Mouse (Mus musculus) T-cell, adult 2 months (primary cell): ENCODE results near the gene BC107364.
"Not testable (repeated sequence)": the region's sequence is repeated elsewhere in the genome, so short reads cannot be mapped to it uniquely, and the experiment has no call there.

Experiments used
- DNase-seq: peaks from one replicate; pipeline ENCODE4 v3.0.0; 2022; ENCODE audit warnings: low spot score

BC107364 gene

GRCm38 (mm10) chr3:96451181-96451737, 847 bp downstream of the BC107364 start:
- not testable (repeated sequence) for DNase-seq

- not testable (repeated sequence) for DNase-seq
These were observed 1.6 kb downstream of the BC107364 start for GRCm38 (mm10) chr3:96450586-96450896.

- not testable (repeated sequence) for DNase-seq
These were observed 2.1 kb downstream of the BC107364 start for GRCm38 (mm10) chr3:96449762-96450585.

- DNase-seq: no peak
These were observed 6.7 kb downstream of the BC107364 start for GRCm38 (mm10) chr3:96445436-96445835.

- peak; percentile 51 for DNase-seq
These were observed 11.5 kb downstream of the BC107364 start for GRCm38 (mm10) chr3:96440578-96440977.

- peak; percentile 52 for DNase-seq
These were observed 16.5 kb downstream of the BC107364 start for GRCm38 (mm10) chr3:96435557-96436091.

GRCm38 (mm10) chr3:96432207-96432606, 19.9 kb downstream of the BC107364 start:
- no peak for DNase-seq

- DNase-seq: no peak
These were observed 22.3 kb downstream of the BC107364 start for GRCm38 (mm10) chr3:96429819-96430132.

GRCm38 (mm10) chr3:96428941-96429818, 22.9 kb downstream of the BC107364 start:
- no peak for DNase-seq

- DNase-seq: no peak
These were observed 24.2 kb downstream of the BC107364 start for GRCm38 (mm10) chr3:96427761-96428462.

GRCm38 (mm10) chr3:96427311-96427710, 24.8 kb downstream of the BC107364 start:
- peak; percentile 22 for DNase-seq

- DNase-seq: no peak
These were observed 25.8 kb downstream of the BC107364 start for GRCm38 (mm10) chr3:96426268-96426667.

GRCm38 (mm10) chr3:96424447-96424846, 27.7 kb downstream of the BC107364 start:
- DNase-seq: not testable (repeated sequence)

- no peak for DNase-seq
These were observed 28.2 kb downstream of the BC107364 start for GRCm38 (mm10) chr3:96423889-96424288.

- no peak for DNase-seq
These were observed 31.3 kb downstream of the BC107364 start for GRCm38 (mm10) chr3:96420796-96421195.

- DNase-seq: not testable (repeated sequence)
These were observed 33.2 kb downstream of the BC107364 start for GRCm38 (mm10) chr3:96418902-96419301.

- DNase-seq: no peak
These were observed 34.0 kb downstream of the BC107364 start for GRCm38 (mm10) chr3:96417850-96418815.

GRCm38 (mm10) chr3:96416595-96416994, 35.5 kb downstream of the BC107364 start:
- DNase-seq: no peak

- no peak for DNase-seq
These were observed 36.0 kb downstream of the BC107364 start for GRCm38 (mm10) chr3:96416056-96416455.

GRCm38 (mm10) chr3:96414951-96415327, 37.2 kb downstream of the BC107364 start:
- DNase-seq: no peak
